Mouse (Mus musculus) limb, embryonic 13.5 days (tissue): ENCODE measurements around the gene Tjp2. TPM values are rescaled to one million over a fixed set of nuclear protein-coding genes. Genes with fewer than 3 reads are reported as not detected.

ENCODE experiments used
- ATAC-seq: fragments of 200-750 bp; cut with Nextera tagmentation; 2 replicates; pipeline ENCODE4 v1.8.0; 2017; ENCODE audit warnings: low read depth, moderate number of reproducible peaks, moderate TSS enrichment; ENCODE audit not compliant: low FRiP score
- H3K27ac ChIP-seq: fragments of 300-500 bp; sonication (generic); 2 replicates; pipeline ENCODE4 v1.5.1; 2015; ENCODE audit warnings: inconsistent platforms, mild to moderate bottlenecking, moderate library complexity
- H3K27me3 ChIP-seq: fragments of 300-500 bp; sonication (generic); 2 replicates; pipeline ENCODE4 v1.6.1; 2015; ENCODE audit warnings: mild to moderate bottlenecking, inconsistent platforms
- H3K36me3 ChIP-seq: fragments of 300-500 bp; sonication (generic); 2 replicates; pipeline ENCODE4 v1.6.1; 2015; ENCODE audit warnings: inconsistent platforms, mild to moderate bottlenecking, moderate library complexity
- H3K4me1 ChIP-seq: fragments of 300-500 bp; sonication (generic); 2 replicates; pipeline ENCODE4 v1.6.1; 2015; ENCODE audit warnings: inconsistent platforms
- H3K4me2 ChIP-seq: fragments of 300-500 bp; sonication (generic); replicated peaks from 2 replicates; pipeline ENCODE4 v1.6.1; 2015; ENCODE audit warnings: inconsistent platforms, mild to moderate bottlenecking, moderate library complexity
- H3K4me3 ChIP-seq: fragments of 300-500 bp; sonication (generic); 2 replicates; pipeline ENCODE4 v1.5.1; 2015; ENCODE audit warnings: moderate library complexity, mild to moderate bottlenecking, inconsistent platforms
- H3K9ac ChIP-seq: fragments of 300-500 bp; sonication (generic); 2 replicates; pipeline ENCODE4 v1.6.1; 2015; ENCODE audit warnings: mild to moderate bottlenecking, inconsistent platforms
- H3K9me3 ChIP-seq: fragments of 300-500 bp; sonication (generic); 2 replicates; pipeline ENCODE4 v1.6.1; 2016; ENCODE audit warnings: inconsistent platforms
- WGBS: fragments of 180-500 bp; shearing (Covaris S2); methylation state at CpG from one replicate; pipeline ENCODE4 v1.1.7; 2015; 5-methylcytosine and 5-hydroxymethylcytosine counted together
- polyA plus RNA-seq: library from polyadenylated mRNA; unstranded; fragments of >200 nt; fragmentation: Nextera tagmentation; extraction: Ambion mirVana; gene quantifications from 2 replicates; pipeline ENCODE4 v1.2.1, GENCODE M21; 2015

The Tjp2 gene
- polyA plus RNA-seq, 1 experiment from 2014 or later: 17.3 TPM

- H3K27ac ChIP-seq: no peak overlapping the region
Measured at GRCm38 (mm10) chr19:24218291-24218690, 6.5 kb downstream of the Tjp2 start.

GRCm38 (mm10) chr19:24217851-24218250, 7.0 kb downstream of the Tjp2 start:
- H3K27ac ChIP-seq: no peak overlapping the region
- no peak for ATAC-seq
- no peak overlapping the region for H3K4me2 ChIP-seq
- H3K4me3 ChIP-seq: no peak overlapping the region
- H3K9me3 ChIP-seq: no peaks in the 10 kb centered on the region
- peaks cover 11% of the 10 kb centered on the region for H3K4me1 ChIP-seq
- no peaks in the 10 kb centered on the region for H3K36me3 ChIP-seq
- peaks cover 16% of the 10 kb centered on the region for H3K27me3 ChIP-seq
- H3K9ac ChIP-seq: no peak overlapping the region

More at GRCm38 (mm10) chr19:24218291-24218690, 6.5 kb downstream of the Tjp2 start:
- H3K36me3 ChIP-seq: no peaks in the 10 kb centered on the region
- 42% methylated on average over 2 of the region's 2 CpGs for WGBS
- no peak for ATAC-seq
- no peak overlapping the region for H3K4me2 ChIP-seq
- no peaks in the 10 kb centered on the region for H3K9me3 ChIP-seq
- H3K27me3 ChIP-seq: peaks cover 20% of the 10 kb centered on the region
- no peak overlapping the region for H3K9ac ChIP-seq
- no peak overlapping the region for H3K4me3 ChIP-seq
- H3K4me1 ChIP-seq: peaks cover 11% of the 10 kb centered on the region

- Histone ChIP-seq H3K9ac (no peak overlapping the region), H3K27ac (no peak overlapping the region), H3K4me3 (no peak overlapping the region), H3K36me3 (no peaks in the 10 kb centered on the region), H3K4me2 (no peak overlapping the region), H3K9me3 (no peaks in the 10 kb centered on the region), H3K4me1 (peaks cover 11% of the 10 kb centered on the region), H3K27me3 (0 out of 2 replicates have a peak, but pooled peaks cover 8% of the 10 kb centered on the region)
- ATAC-seq: no peak
- 77% methylated on average over 9 of the region's 9 CpGs for WGBS
Measured at GRCm38 (mm10) chr19:24216771-24217170, 8.1 kb downstream of the Tjp2 start.

- Histone ChIP-seq H3K4me1 (peaks cover 11% of the 10 kb centered on the region), H3K4me3 (no peak overlapping the region), H3K36me3 (no peaks in the 10 kb centered on the region), H3K9me3 (no peaks in the 10 kb centered on the region), H3K27me3 (0 out of 2 replicates have a peak, but pooled peaks cover 4% of the 10 kb centered on the region), H3K4me2 (no peak overlapping the region), H3K9ac (no peak overlapping the region), H3K27ac (no peak overlapping the region)
- WGBS: 47% methylated on average over 7 of the region's 7 CpGs
- ATAC-seq: no peak
Measured at GRCm38 (mm10) chr19:24214939-24215338, 9.9 kb downstream of the Tjp2 start.

- no peak overlapping the region for H3K4me2 ChIP-seq
- no peak overlapping the region for H3K27ac ChIP-seq
- no peak overlapping the region for H3K9ac ChIP-seq
- H3K4me3 ChIP-seq: no peak overlapping the region
- H3K9me3 ChIP-seq: no peaks in the 10 kb centered on the region
- peaks cover 11% of the 10 kb centered on the region for H3K4me1 ChIP-seq
- ATAC-seq: no peak
- WGBS: 55% methylated on average over 7 of the region's 7 CpGs
- no peaks in the 10 kb centered on the region for H3K36me3 ChIP-seq
- no peaks in the 10 kb centered on the region for H3K27me3 ChIP-seq
Measured at GRCm38 (mm10) chr19:24213299-24213698, 11.5 kb downstream of the Tjp2 start.

- no peaks in the 10 kb centered on the region for H3K27me3 ChIP-seq
- H3K4me3 ChIP-seq: no peak overlapping the region
- no peak overlapping the region for H3K27ac ChIP-seq
- no peaks in the 10 kb centered on the region for H3K9me3 ChIP-seq
- H3K4me2 ChIP-seq: no peak overlapping the region
- peaks cover 11% of the 10 kb centered on the region for H3K4me1 ChIP-seq
- WGBS: 86% methylated on average over 12 of the region's 12 CpGs
- H3K36me3 ChIP-seq: no peaks in the 10 kb centered on the region
- no peak for ATAC-seq
- H3K9ac ChIP-seq: no peak overlapping the region
Measured at GRCm38 (mm10) chr19:24212552-24213249, 12.1 kb downstream of the Tjp2 start.

GRCm38 (mm10) chr19:24211168-24211567, 13.7 kb downstream of the Tjp2 start:
- Histone ChIP-seq H3K9ac (no peak overlapping the region), H3K9me3 (no peaks in the 10 kb centered on the region), H3K4me2 (no peak overlapping the region), H3K36me3 (no peaks in the 10 kb centered on the region), H3K4me1 (peaks cover 10% of the 10 kb centered on the region), H3K4me3 (no peak overlapping the region), H3K27ac (no peak overlapping the region), H3K27me3 (no peaks in the 10 kb centered on the region)
- ATAC-seq: no peak
- WGBS: 67% methylated on average over 10 of the region's 10 CpGs

- H3K9ac ChIP-seq: no peak overlapping the region
- H3K27ac ChIP-seq: no peak overlapping the region
- H3K4me1 ChIP-seq: no peaks in the 10 kb centered on the region
- H3K36me3 ChIP-seq: no peaks in the 10 kb centered on the region
- H3K9me3 ChIP-seq: no peaks in the 10 kb centered on the region
- 92% methylated on average over 15 of the region's 15 CpGs for WGBS
- no peak overlapping the region for H3K4me3 ChIP-seq
- no peak overlapping the region for H3K4me2 ChIP-seq
- H3K27me3 ChIP-seq: no peaks in the 10 kb centered on the region
- no peak for ATAC-seq
Measured at GRCm38 (mm10) chr19:24209516-24209915, 15.3 kb downstream of the Tjp2 start.

- WGBS: 86% methylated on average over 1 of the region's 1 CpGs
Measured at GRCm38 (mm10) chr19:24207967-24208366, 16.9 kb downstream of the Tjp2 start.

GRCm38 (mm10) chr19:24205001-24205400, 19.8 kb downstream of the Tjp2 start:
- WGBS: 33% methylated on average over 1 of the region's 1 CpGs
- Histone ChIP-seq H3K27ac (no peak overlapping the region), H3K4me1 (peaks cover 10% of the 10 kb centered on the region), H3K9ac (no peak overlapping the region), H3K4me3 (no peak overlapping the region), H3K36me3 (no peaks in the 10 kb centered on the region), H3K9me3 (no peaks in the 10 kb centered on the region), H3K4me2 (no peak overlapping the region), H3K27me3 (no peaks in the 10 kb centered on the region)
- no peak for ATAC-seq

More at GRCm38 (mm10) chr19:24207967-24208366, 16.9 kb downstream of the Tjp2 start:
- Histone ChIP-seq H3K4me2 (no peak overlapping the region), H3K27ac (no peak overlapping the region), H3K9me3 (no peaks in the 10 kb centered on the region), H3K36me3 (no peaks in the 10 kb centered on the region), H3K9ac (no peak overlapping the region), H3K4me3 (no peak overlapping the region), H3K27me3 (no peaks in the 10 kb centered on the region), H3K4me1 (no peaks in the 10 kb centered on the region)
- no peak for ATAC-seq

GRCm38 (mm10) chr19:24201848-24202247, 23.0 kb downstream of the Tjp2 start:
- 77% methylated on average over 5 of the region's 5 CpGs for WGBS
- Histone ChIP-seq H3K4me2 (no peak overlapping the region), H3K4me3 (no peak overlapping the region), H3K9ac (no peak overlapping the region), H3K27me3 (no peaks in the 10 kb centered on the region), H3K4me1 (peaks cover 16% of the 10 kb centered on the region), H3K9me3 (no peaks in the 10 kb centered on the region), H3K27ac (no peak overlapping the region), H3K36me3 (no peaks in the 10 kb centered on the region)
- ATAC-seq: no peak

- Histone ChIP-seq H3K9ac (no peak overlapping the region), H3K9me3 (no peaks in the 10 kb centered on the region), H3K36me3 (no peaks in the 10 kb centered on the region), H3K4me2 (peak overlapping the region; percentile 52), H3K27me3 (no peaks in the 10 kb centered on the region), H3K27ac (no peak overlapping the region), H3K4me1 (peaks cover 16% of the 10 kb centered on the region), H3K4me3 (peak overlapping the region; percentile 16)
- ATAC-seq: peak; percentile 19; the same call in 1 of the 2 replicates
- WGBS: 21% methylated on average over 12 of the region's 12 CpGs
Measured at GRCm38 (mm10) chr19:24200566-24200965, 24.3 kb downstream of the Tjp2 start.
